Mouse (Mus musculus): ENCODE results near the gene Tnfaip8l1. TPM values are rescaled to one million over a fixed set of nuclear protein-coding genes. Genes with fewer than 3 reads are reported as not detected.

Tnfaip8l1 gene
- total RNA-seq, 2 experiments from 2014 or later: 0.41 to 0.64 TPM

- intact Hi-C loops (cut with DNase I): no loop called here
Measured at GRCm38 (mm10) chr17:56171881-56172280, 9.6 kb downstream of the Tnfaip8l1 start.

GRCm38 (mm10) chr17:56173401-56174046, 11.2 kb downstream of the Tnfaip8l1 start:
- intact Hi-C loops (cut with DNase I): no loop called here
- DNase-seq: no peak

More at GRCm38 (mm10) chr17:56171881-56172280, 9.6 kb downstream of the Tnfaip8l1 start:
- no peak for DNase-seq

GRCm38 (mm10) chr17:56175416-56175815, 13.1 kb downstream of the Tnfaip8l1 start:
- intact Hi-C loops (cut with DNase I): no loop called here
- no peak for DNase-seq

GRCm38 (mm10) chr17:56182975-56183657, 20.8 kb downstream of the Tnfaip8l1 start:
- DNase-seq: no peak
- intact Hi-C loops (cut with DNase I): no loop called here

DNA sequence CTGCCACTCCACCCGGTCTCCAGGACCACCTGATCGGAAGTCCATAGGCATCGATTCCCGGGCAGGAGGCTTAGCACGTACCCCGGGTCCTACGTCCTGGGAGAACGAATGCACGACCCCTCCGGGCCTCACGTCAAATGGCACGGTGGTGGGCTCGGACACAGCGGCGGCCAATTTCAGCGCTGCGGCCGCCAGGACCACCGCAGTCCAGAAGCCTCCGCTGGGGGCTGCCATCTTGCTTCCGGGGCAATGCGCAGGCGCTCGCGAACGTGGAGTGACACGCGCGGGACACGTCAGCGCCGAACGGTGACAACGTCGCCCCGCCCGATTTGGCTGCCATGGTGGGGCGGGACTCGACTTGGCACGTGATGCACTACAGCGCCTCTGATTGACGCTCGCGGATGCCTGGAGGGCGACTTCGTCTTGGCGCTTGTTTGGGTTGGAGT, 21.4 kb downstream of the Tnfaip8l1 start, which contains the start of gene Mydgf:
Gene Mydgf, minus strand, starts transcription at position 263 of the 446 bp plus-strand sequence.
- intact Hi-C loops (cut with DNase I): no loop called here
- DNase-seq: peak; percentile 97

- intact Hi-C loops (cut with DNase I): no loop called here
- DNase-seq: peak; percentile 51 to 52
Measured at GRCm38 (mm10) chr17:56185281-56186141, 23.2 kb downstream of the Tnfaip8l1 start.

DNA sequence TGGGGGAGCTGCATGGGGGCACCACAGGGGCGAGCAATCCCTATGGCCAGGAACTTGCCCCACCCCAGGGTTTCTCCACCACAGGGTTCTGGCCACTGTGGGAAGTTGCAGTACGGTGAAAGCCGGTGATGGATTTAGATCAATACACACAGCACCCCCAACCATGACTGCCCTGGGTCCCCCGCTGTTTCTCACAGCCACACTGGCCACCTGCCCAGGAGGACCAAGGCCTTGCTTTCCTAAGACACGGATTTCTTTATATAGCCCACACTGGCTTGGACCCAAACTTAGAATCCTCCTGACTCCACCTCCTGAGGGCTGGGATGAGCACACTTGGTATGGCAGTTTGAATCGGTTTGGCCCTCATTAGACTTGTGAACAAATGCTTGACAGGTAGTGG, 29.0 kb downstream of the Tnfaip8l1 start:
- DNase-seq: no peak
- intact Hi-C loops (cut with DNase I): no loop called here

DNA sequence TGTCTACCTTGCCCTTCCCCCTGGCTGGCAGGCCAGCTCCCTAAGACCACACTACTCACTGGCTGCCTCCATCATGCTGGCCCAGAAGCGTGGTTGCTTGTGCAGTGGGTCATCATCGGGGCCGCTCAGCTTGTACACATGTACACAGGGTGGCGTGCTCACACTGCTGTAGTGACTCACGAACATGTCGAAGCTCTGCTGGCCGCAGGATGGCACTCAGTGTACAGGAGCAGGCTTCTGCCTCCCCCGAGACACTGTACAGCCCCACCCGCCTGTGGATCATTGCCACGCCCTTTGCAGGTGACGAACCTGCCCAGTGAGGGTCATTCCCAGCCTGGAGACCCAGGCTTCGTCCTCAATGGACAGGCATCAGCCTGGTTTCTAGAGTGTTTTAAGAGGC, 32.1 kb downstream of the Tnfaip8l1 start:
- intact Hi-C loops (cut with DNase I): no loop called here
- DNase-seq: no peak

- intact Hi-C loops (cut with DNase I): no loop called here
- DNase-seq: no peak
Measured at GRCm38 (mm10) chr17:56194765-56195164, 32.5 kb downstream of the Tnfaip8l1 start.

- DNase-seq: no peak
- intact Hi-C loops (cut with DNase I): no loop called here
Measured at GRCm38 (mm10) chr17:56196860-56197259, 34.6 kb downstream of the Tnfaip8l1 start.

DNA sequence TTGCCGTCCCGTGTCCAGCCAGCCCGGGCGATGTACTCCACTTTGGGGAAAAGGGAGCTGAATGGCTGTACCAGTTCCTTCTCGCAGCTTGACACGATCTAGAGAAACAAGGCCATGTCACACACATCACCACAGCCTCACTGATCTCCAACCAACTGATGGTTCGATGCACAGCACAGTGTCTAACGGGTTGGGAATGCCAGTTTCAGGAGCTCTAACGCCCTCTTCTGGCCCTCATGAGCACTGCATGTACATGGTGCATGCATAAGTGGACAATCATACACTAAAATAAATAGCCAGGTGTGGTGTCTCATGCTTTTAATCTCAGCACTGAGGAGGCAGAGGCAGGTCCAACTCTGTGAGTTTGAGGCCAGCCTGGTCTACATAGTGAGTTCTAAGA, 38.3 kb downstream of the Tnfaip8l1 start:
- intact Hi-C loops (cut with DNase I): loop anchor here (5.0 kb wide), 1 partner anchor 52 kb away; no protein-coding TSS in a partner anchor
- no peak for DNase-seq

- no peak for DNase-seq
- intact Hi-C loops (cut with DNase I): loop anchor here (5.0 kb wide), 1 partner anchor 51 kb away; no protein-coding TSS in a partner anchor
Measured at GRCm38 (mm10) chr17:56201642-56202041, 39.4 kb downstream of the Tnfaip8l1 start.

DNA sequence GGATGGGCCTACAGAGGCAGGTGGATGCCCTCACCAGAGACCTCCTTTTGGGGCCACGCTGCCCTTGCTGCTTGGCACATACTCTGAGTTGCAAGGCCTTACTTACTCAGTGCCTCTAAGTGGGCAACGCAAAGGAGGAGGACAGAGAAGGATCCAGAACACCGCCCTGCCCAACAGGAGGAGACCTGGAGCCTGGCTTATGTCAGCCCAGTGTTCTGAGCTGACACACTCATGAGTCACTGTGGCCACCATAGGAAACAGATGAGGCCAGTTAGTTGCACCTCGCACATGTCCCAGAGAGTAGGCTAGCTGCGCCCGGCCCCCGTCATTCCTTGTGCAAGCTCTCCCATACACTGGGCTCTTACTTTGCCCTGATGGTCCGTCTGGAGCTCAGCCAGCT, 40.2 kb downstream of the Tnfaip8l1 start:
- intact Hi-C loops (cut with DNase I): loop anchor here (5.0 kb wide), 1 partner anchor 50 kb away; no protein-coding TSS in a partner anchor
- no peak for DNase-seq

DNA sequence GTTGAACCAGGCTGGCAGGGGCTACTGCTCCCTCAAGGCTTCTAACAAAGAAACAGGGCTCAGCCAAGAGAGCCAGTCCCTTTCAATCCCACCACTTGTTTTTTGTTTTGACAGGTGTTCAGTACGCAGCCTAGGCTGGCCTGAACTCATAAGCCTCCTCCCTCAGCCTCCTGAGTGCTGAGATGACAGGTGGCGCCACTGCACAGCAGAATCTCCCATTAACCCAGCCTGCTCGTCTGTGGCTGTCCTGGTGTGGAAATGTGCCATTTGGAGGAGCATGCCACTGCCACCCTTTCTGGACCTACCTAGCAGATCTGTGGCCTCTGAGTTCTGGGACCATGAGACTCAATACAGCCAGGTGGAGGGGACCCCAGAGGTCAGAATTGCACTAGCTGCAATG, 41.5 kb downstream of the Tnfaip8l1 start:
- no peak for DNase-seq
- intact Hi-C loops (cut with DNase I): loop anchor here (5.0 kb wide), 1 partner anchor 49 kb away; no protein-coding TSS in a partner anchor

DNA sequence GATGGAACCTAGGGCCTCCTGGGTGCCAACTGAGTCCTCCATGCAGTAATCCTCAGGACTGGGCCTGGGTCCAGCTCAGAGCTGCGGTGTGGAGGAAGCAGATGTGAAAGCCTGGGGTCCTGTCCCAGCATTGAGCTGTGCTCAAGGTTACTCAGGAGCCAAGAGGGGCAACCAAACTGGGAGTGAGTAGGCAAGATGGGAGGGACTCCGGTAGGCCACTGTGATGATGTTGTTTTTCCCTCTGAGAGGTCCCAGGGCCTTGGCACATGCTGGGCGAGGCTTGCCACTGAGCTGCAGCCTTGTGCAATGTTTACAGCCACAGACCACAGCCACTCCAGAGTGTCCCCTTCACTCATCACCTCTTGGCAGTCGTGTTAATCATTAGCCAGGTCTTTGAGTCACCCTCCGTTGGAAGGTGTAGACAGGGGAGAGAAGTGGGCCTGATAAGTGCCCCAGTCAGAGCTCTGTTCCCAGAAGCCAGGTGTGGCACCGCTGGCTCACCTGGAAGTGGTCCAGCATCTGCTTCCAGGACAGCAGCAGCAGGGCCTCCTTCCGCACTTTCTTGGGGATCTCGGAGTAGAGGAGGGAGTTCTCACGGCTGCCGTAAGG, 44.1 kb downstream of the Tnfaip8l1 start:
- no peak for DNase-seq
- intact Hi-C loops (cut with DNase I): loop anchor here (5.0 kb wide), 1 partner anchor 101 kb away; no protein-coding TSS in a partner anchor

DNA sequence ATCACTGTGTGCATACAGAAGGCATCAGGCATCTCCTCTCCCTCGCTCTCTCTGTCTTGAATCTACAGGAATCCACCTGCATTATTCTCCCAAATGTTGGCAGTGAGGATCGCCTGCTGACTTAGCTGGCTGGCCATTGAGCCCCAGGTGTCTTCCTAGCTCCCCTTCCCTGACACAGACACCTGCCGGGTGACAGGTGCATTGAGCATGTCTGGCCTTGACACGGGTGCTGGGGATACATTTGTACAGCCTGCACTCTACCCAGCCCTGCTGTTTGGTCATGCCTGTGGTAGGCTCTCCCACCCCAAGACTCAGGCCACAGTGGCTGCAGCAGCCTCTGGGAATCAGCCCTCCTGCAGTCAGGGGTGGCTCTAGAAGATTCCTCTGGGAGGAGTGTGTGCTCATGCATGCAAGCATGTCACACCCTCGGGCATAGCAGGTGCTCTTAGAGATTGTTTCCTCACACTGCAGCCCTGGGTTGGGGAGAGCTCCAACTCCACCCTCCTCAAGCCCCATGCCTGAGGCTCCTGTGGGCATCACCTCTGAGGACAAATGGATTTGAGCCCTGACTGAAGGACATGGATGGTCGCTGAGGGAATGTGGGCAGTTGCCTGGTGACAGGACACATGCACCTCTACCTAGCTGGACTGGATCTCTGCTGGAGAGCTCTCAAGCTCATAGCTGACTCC, 44.9 kb downstream of the Tnfaip8l1 start:
- no peak for DNase-seq
- intact Hi-C loops (cut with DNase I): loop anchor here (5.0 kb wide), 1 partner anchor 100 kb away; no protein-coding TSS in a partner anchor

GRCm38 (mm10) chr17:56207963-56208530, 45.8 kb downstream of the Tnfaip8l1 start:
- intact Hi-C loops (cut with DNase I): loop anchor here (5.0 kb wide), 1 partner anchor 99 kb away; no protein-coding TSS in a partner anchor
- no peak for DNase-seq

- DNase-seq: no peak
- intact Hi-C loops (cut with DNase I): loop anchor here (5.0 kb wide), 1 partner anchor 98 kb away; no protein-coding TSS in a partner anchor
Measured at GRCm38 (mm10) chr17:56208821-56209220, 46.5 kb downstream of the Tnfaip8l1 start.

GRCm38 (mm10) chr17:56211090-56211489, 48.8 kb downstream of the Tnfaip8l1 start:
- DNase-seq: no peak
- intact Hi-C loops (cut with DNase I): no loop called here

All from gastrocnemius, postnatal 36 days (tissue).